Mouse (Mus musculus): ENCODE results near the gene Gm4952.

DNA sequence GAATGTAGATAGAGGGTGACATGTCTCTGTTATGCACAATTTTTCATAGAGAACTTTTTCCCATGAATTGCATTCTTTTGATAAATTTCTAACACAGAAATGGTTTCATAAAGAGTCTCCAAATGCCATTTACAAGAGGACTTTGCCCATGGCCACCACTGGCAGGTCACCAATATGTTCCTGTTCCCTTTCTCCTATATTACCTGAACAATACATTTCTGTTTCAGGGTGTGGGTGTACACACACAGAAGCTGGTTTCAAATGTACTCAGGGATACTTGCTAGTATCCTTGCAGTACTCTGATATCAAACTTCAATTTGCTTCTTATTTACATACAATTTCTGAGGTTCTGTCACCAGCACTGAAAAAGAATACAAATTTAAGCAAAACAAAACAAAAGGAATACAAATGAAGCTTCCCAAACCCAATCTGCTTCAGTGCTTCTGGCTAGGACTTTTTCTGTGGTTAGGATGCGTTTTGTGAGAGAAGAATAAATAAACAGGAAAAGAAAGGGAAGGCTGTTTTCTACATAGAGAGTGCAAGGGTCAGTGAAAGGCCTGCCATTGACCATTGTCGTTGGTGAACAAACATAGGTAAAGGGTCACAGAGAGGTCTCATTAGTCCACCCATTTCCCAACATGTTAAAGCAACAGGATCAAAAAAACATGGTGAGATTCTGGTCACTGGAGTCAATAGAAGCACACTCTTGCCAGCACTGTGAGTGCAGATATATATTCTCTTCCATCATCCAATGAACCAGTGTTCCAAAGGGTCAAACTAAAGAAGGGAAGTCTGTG lies 1.1 kb downstream of the Gm4952 start:
- TF ChIP-seq CTCF (conservative IDR thresholded peaks at IDR 0.05 in 1 of 2, IDR thresholded peaks at IDR 0.05 in 1 of 2; ENCODE audit: low read depth in 2 of 2, low read length in 2 of 2) (no peak), CHD1 (IDR thresholded peaks at IDR 0.05; ENCODE audit: low read depth, low read length) (no peak), POLR2A (IDR thresholded peaks at IDR 0.05; ENCODE audit: low read depth, low read length) (no peak), ZC3H11A (IDR thresholded peaks at IDR 0.05; ENCODE audit: low read depth, low read length) (no peak), MAFK (IDR thresholded peaks at IDR 0.05; ENCODE audit: insufficient replicate concordance, low read length) (no peak), SIN3A (IDR thresholded peaks at IDR 0.05; ENCODE audit: low read length) (no peak), NRF1 (IDR thresholded peaks at IDR 0.05; ENCODE audit: low read depth, low read length) (no peak), TCF12 (IDR thresholded peaks at IDR 0.05; ENCODE audit: low read depth, low read length) (no peak), UBTF (IDR thresholded peaks at IDR 0.05; ENCODE audit: low read depth, low read length) (no peak), USF1 (IDR thresholded peaks at IDR 0.05; ENCODE audit: low read depth, low read length) (no peak), CHD2 (IDR thresholded peaks at IDR 0.05; ENCODE audit: low read length) (no peak), EP300 (IDR thresholded peaks at IDR 0.05; ENCODE audit: low read length) (no peak), POLR2AphosphoS2 (IDR thresholded peaks at IDR 0.05; ENCODE audit: low read depth, low read length) (no peak), BHLHE40 (IDR thresholded peaks at IDR 0.05; ENCODE audit: low read depth, low read length) (no peak)
